Mouse (Mus musculus): Measurements from ENCODE around the gene Atf3. TPM values are rescaled to one million over a fixed set of nuclear protein-coding genes. Genes with fewer than 3 reads are reported as not detected.

Gene Atf3
- polyA plus RNA-seq, 1 experiment from 2014 or later = 6.5 TPM

DNA sequence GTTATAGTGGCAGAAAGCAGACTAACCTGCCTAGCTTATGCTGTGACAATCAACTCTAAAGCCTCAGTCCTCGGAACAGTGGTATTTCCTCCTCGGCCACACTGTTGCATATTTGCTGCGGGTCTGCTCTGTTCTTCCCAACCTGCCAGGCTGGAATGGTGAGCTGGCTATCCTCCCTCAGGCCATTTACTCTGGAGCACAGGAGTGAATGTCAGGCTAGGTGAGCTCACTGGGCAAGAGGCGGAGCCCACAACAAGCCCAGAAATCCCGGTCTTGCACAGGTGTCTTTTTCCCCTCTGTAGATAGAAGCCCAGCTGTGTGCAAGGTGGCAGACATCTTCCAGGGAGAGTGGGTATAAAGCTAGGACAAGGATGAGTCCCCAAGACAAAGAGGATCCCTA is 13.0 kb downstream of the Atf3 start:
- Histone ChIP-seq H3K4me3 (ENCODE audit: low read depth, low read length) (no peak overlapping the region), H3K4me2 (replicated peaks; ENCODE audit: low read depth) (no peak overlapping the region), H3K4me1 (replicated peaks; ENCODE audit: control insufficient read depth, insufficient read depth) (no peaks in the 10 kb centered on the region), H3K36me3 (ENCODE audit: control insufficient read depth, insufficient read depth, low read length) (no peaks in the 10 kb centered on the region), H3K9ac (ENCODE audit: low read length) (no peak overlapping the region), H3K9me3 (ENCODE audit: control insufficient read depth, low read length) (no peaks in the 10 kb centered on the region), H3K27ac (replicated peaks) (no peak overlapping the region), H3K27me3 (ENCODE audit: control insufficient read depth, insufficient read depth, low read length) (no peaks in the 10 kb centered on the region)
- no peak for TF ChIP-seq EP300 (optimal IDR thresholded peaks at IDR 0.05)
- no peak for TF ChIP-seq CTCF (IDR thresholded peaks at IDR 0.05; ENCODE audit: low read depth)
- DNase-seq (ENCODE audit: low spot score) (no peak), ATAC-seq (ENCODE audit: low FRiP score, low TSS enrichment) (no peak)
- WGBS = 54% methylated on average over 5 of the region's 5 CpGs

DNA sequence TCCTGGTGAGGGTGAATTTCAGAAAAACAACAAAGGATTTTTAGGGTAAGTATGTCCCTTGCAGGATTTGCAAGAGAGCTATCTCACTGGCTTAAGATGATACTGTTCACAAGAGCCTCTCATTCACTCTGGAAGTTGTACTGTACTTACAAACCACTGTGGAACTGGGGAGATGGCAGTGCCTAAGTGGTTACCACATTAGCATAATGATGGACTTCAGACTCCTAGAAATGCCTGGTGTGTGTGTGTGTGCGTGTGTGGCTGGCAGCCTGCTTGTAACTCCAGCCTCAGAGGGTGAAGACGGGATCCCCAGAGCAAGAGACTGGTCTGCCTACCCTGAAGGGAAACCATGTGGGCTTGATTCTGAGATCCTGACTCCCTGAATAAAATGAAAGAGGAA is 14.3 kb downstream of the Atf3 start:
- no peaks in the 10 kb centered on the region for H3K9me3 ChIP-seq (ENCODE audit: control insufficient read depth, low read length)
- H3K4me1 ChIP-seq (replicated peaks; ENCODE audit: control insufficient read depth, insufficient read depth) = no peaks in the 10 kb centered on the region
- DNase-seq (ENCODE audit: low spot score) (peak; percentile 33), ATAC-seq (ENCODE audit: low FRiP score, low TSS enrichment) (no peak)
- no peak overlapping the region for H3K4me2 ChIP-seq (replicated peaks; ENCODE audit: low read depth)
- H3K9ac ChIP-seq (ENCODE audit: low read length) = no peak overlapping the region
- no peaks in the 10 kb centered on the region for H3K36me3 ChIP-seq (ENCODE audit: control insufficient read depth, insufficient read depth, low read length)
- no peak for TF ChIP-seq CTCF (IDR thresholded peaks at IDR 0.05; ENCODE audit: low read depth)
- H3K27ac ChIP-seq (replicated peaks) = no peak overlapping the region
- 75% methylated on average over 2 of the region's 2 CpGs for WGBS
- no peak overlapping the region for H3K4me3 ChIP-seq (ENCODE audit: low read depth, low read length)
- no peaks in the 10 kb centered on the region for H3K27me3 ChIP-seq (ENCODE audit: control insufficient read depth, insufficient read depth, low read length)

DNA sequence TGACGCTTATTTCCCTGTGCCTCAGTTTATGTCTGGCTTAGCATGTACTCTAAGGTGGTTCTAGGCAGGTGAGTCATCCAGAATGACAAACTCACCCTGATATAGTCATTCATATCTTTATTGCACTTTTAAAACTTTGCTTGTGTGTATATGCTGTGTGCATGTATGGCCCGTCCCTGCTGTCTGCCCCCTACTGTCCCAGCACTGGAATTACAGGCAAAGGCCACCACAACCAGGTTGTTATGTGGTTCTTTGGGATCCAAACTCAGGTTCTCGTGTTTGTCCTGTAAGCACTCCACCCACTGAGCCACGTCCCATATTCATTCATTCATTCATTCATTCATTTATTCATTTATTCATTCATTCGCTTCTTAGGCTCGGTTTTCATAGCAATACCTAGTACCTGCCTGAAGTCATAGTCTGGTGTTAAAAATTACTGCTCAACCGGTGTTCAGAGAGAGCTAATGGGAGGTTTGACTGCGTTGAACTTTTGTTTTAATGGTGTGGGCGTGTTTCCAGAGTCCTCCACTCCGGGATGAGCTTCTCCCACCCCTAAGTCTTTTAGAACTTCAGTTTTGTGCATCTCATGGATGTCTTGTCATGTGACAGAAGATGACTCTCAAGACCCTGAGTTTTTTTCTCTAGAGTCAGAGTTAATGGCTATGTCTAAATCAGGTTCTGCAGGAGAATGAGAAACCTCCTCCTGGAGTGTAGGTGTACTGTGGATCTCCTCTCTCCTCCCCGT is 15.5 kb downstream of the Atf3 start:
- Histone ChIP-seq H3K27ac (replicated peaks) (no peak overlapping the region), H3K9ac (ENCODE audit: low read length) (no peak overlapping the region), H3K4me2 (replicated peaks; ENCODE audit: low read depth) (no peak overlapping the region), H3K4me3 (ENCODE audit: low read depth, low read length) (no peak overlapping the region), H3K27me3 (ENCODE audit: control insufficient read depth, insufficient read depth, low read length) (no peaks in the 10 kb centered on the region), H3K4me1 (replicated peaks; ENCODE audit: control insufficient read depth, insufficient read depth) (no peaks in the 10 kb centered on the region), H3K9me3 (ENCODE audit: control insufficient read depth, low read length) (no peaks in the 10 kb centered on the region), H3K36me3 (ENCODE audit: control insufficient read depth, insufficient read depth, low read length) (no peaks in the 10 kb centered on the region)
- ATAC-seq (ENCODE audit: low FRiP score, low TSS enrichment) = no peak
- 80% methylated on average over 11 of the region's 11 CpGs for WGBS
- peak; percentile 39 for TF ChIP-seq CTCF (IDR thresholded peaks at IDR 0.05; ENCODE audit: low read depth)
- no peak for TF ChIP-seq EP300 (optimal IDR thresholded peaks at IDR 0.05)
- DNase-seq (ENCODE audit: low spot score) = no peak

DNA sequence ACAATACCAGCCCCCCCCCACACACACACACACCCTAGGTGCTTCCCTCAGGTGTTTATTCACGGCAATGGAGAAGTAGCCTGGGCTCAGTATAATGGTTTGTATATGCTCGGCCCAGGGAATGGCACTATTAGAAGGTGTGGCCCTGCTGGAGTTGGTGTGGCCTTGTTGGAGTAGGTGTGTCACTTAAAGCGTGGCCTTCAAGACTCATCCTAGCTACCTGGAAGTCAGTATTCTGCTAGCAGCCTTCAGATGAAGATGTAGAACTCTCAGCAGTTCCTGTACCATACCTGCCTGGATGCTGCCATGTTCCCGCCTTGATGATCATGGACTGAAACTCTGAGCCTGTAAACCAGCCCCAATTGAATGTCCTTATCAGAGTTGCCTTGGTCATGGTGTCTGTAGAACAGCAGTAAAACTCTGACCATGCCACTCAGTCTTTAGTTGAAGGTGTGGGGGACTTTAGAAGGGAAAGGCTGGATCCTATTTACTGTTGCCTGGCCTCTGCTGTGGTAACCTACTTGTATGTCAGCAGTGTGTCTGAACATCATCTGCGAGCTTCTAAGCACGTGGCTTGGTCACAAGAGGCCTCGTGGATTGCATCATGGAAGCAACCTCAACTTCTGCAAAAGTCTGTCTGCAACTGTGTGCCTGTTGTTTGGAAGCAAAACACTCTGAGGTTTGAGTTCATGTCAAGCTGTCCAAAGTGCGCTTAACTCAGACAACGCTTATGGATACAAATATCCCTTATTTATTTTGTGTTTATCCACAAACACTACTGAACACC is 16.8 kb downstream of the Atf3 start:
- no peak overlapping the region for H3K4me2 ChIP-seq (replicated peaks; ENCODE audit: low read depth)
- no peak for ATAC-seq (ENCODE audit: low FRiP score, low TSS enrichment)
- H3K9me3 ChIP-seq (ENCODE audit: control insufficient read depth, low read length) = no peaks in the 10 kb centered on the region
- H3K36me3 ChIP-seq (ENCODE audit: control insufficient read depth, insufficient read depth, low read length) = no peaks in the 10 kb centered on the region
- 84% methylated on average over 9 of the region's 9 CpGs for WGBS
- TF ChIP-seq EP300 (optimal IDR thresholded peaks at IDR 0.05) = no peak
- no peak for TF ChIP-seq CTCF (IDR thresholded peaks at IDR 0.05; ENCODE audit: low read depth)
- no peaks in the 10 kb centered on the region for H3K4me1 ChIP-seq (replicated peaks; ENCODE audit: control insufficient read depth, insufficient read depth)
- H3K4me3 ChIP-seq (ENCODE audit: low read depth, low read length) = no peak overlapping the region
- H3K9ac ChIP-seq (ENCODE audit: low read length) = no peak overlapping the region
- H3K27ac ChIP-seq (replicated peaks) = no peak overlapping the region
- H3K27me3 ChIP-seq (ENCODE audit: control insufficient read depth, insufficient read depth, low read length) = no peaks in the 10 kb centered on the region
- no peak for DNase-seq (ENCODE audit: low spot score)

DNA sequence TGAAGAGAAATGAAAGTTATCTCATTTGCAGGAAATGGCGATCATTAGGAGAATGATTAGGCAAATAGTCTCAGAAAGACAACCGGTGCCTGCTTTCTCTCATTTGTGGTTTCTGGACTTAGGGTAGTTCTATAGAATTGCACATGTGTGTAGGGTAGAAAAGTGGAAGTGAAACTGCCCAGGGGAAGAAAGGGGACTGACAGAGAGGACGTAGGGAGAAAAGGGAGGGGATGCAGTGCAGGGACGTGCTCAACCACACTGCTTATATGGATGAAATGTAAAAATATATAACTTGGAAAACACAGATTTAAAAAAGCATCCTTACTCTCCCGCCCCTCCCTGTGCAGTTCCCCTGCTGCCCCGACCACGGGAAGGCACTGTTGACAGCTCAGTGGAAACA is 19.9 kb downstream of the Atf3 start:
- Histone ChIP-seq H3K36me3 (ENCODE audit: control insufficient read depth, insufficient read depth, low read length) (no peaks in the 10 kb centered on the region), H3K4me1 (replicated peaks; ENCODE audit: control insufficient read depth, insufficient read depth) (no peaks in the 10 kb centered on the region), H3K4me2 (replicated peaks; ENCODE audit: low read depth) (no peak overlapping the region), H3K27ac (replicated peaks) (no peak overlapping the region), H3K9me3 (ENCODE audit: control insufficient read depth, low read length) (no peaks in the 10 kb centered on the region), H3K4me3 (ENCODE audit: low read depth, low read length) (no peak overlapping the region), H3K9ac (ENCODE audit: low read length) (no peak overlapping the region), H3K27me3 (ENCODE audit: control insufficient read depth, insufficient read depth, low read length) (no peaks in the 10 kb centered on the region)
- ATAC-seq (ENCODE audit: low FRiP score, low TSS enrichment) = no peak
- WGBS = 62% methylated on average over 7 of the region's 7 CpGs
- TF ChIP-seq CTCF (IDR thresholded peaks at IDR 0.05; ENCODE audit: low read depth) (no peak), EP300 (optimal IDR thresholded peaks at IDR 0.05) (no peak)
- no peak for DNase-seq (ENCODE audit: low spot score)

DNA sequence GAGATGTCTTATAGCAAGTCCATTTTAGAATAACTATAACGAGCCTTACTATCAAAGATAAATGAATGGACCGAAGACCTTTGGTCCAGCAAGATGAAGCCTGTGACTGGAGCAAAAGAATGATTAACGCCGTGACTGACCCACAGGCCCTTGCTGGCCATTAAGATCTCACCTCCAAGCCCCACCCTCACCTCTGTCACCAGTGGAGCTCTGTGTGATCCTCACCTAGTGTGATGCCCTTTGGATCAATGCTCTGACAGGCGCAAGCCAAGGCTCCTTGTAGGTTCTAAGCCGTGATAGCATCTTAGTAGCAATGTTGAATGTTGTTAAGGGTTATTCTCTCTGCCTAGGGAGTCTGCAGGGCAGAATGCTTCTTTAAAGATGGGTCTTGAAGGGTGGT is 21.8 kb downstream of the Atf3 start:
- no peak overlapping the region for H3K4me2 ChIP-seq (replicated peaks; ENCODE audit: low read depth)
- no peaks in the 10 kb centered on the region for H3K27me3 ChIP-seq (ENCODE audit: control insufficient read depth, insufficient read depth, low read length)
- H3K9ac ChIP-seq (ENCODE audit: low read length) = no peak overlapping the region
- H3K9me3 ChIP-seq (ENCODE audit: control insufficient read depth, low read length) = no peaks in the 10 kb centered on the region
- 86% methylated on average over 6 of the region's 6 CpGs for WGBS
- H3K36me3 ChIP-seq (ENCODE audit: control insufficient read depth, insufficient read depth, low read length) = no peaks in the 10 kb centered on the region
- no peaks in the 10 kb centered on the region for H3K4me1 ChIP-seq (replicated peaks; ENCODE audit: control insufficient read depth, insufficient read depth)
- no peak overlapping the region for H3K4me3 ChIP-seq (ENCODE audit: low read depth, low read length)
- TF ChIP-seq CTCF (IDR thresholded peaks at IDR 0.05; ENCODE audit: low read depth) (no peak), EP300 (optimal IDR thresholded peaks at IDR 0.05) (no peak)
- H3K27ac ChIP-seq (replicated peaks) = no peak overlapping the region
- no peak for DNase-seq (ENCODE audit: low spot score)
- ATAC-seq (ENCODE audit: low FRiP score, low TSS enrichment) = no peak
